Mouse (Mus musculus) hindbrain, embryonic 14.5 days (tissue): ENCODE data around the gene Ntrk2. TPM values are rescaled to one million over a fixed set of nuclear protein-coding genes. Genes with fewer than 3 reads are reported as not detected.

Source experiments
- polyA plus RNA-seq: library from polyadenylated mRNA; unstranded; fragments of >200 nt; fragmentation: Nextera tagmentation; extraction: Ambion mirVana; gene quantifications from 2 replicates; pipeline ENCODE4 v1.2.1, GENCODE M21; 2014

Gene Ntrk2
- polyA plus RNA-seq, 1 experiment from 2014 or later: 108 TPM

Other genes with a start within 250 kb of the Ntrk2 start
- not detected in 2 replicates for gene Slc28a3, start 195.7 kb upstream of the Ntrk2 start, polyA plus RNA-seq